Mouse (Mus musculus): ENCODE measurements around the gene Cnih4. TPM values are rescaled to one million over a fixed set of nuclear protein-coding genes. Genes with fewer than 3 reads are reported as not detected.
A peak's percentile ranks its signal among the peaks of the same experiment; 100 is the strongest.

Cnih4 gene
- polyA plus RNA-seq (2012; fragmentation: generic; extraction: Trizol) = 56.8 TPM

DNA sequence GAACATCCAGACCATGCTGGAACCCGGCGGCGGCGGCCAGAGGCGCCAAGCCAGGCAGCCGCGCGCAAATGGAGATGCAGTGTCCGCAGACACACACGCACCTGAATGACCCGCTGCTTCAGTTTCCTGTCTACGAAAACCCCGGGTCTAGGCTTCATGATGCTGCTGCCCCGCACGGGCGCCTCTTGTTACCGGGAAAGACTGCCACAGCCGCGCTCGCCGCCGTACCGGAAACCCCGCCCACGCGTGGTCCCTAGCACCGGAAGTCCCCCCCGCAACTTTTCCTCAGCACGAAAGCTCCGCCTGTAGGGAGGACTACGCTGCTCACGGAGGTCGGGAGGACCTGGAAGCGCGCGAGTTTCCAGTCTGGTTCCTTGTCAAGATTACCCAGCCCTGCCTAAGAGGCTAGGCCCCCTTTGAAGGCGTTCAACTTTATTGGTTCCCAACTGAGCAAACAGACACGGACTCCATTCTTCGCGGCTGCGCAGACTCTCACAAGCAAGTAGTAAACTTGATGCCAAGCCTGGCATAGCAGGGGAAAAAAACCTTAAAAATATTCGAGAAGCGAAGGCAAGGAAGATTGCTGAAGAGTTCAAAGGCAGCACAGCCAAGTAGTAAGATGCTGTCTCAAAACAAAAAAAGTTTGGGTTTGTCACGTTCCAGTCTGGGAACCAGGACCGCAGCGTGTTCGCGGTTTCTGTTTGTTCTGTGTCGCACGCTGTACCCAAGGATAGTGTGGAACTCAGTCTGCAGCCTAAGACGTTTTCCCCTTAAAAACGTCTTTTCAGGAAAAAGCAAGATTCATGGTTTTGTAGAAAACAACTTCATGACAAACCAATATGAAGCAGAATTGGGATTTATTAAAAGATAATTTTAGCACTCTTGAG, at the start of gene Cnih4, which contains the start of gene Nvl:
TSS of gene Cnih4 (plus strand) at position 744 of the 887 bp plus-strand sequence.
TSS of gene Nvl (minus strand) at position 255 of the 887 bp plus-strand sequence.
- Histone ChIP-seq H3ac (ENCODE audit: control insufficient read depth, insufficient read length) (peak within 1 kb of the TSS; percentile 29), H3K4me2 (ENCODE audit: low read depth) (peak within 1 kb of the TSS; percentile 95), H3K79me2 (ENCODE audit: control insufficient read depth, insufficient read depth) (peaks cover 34% of the 10 kb centered on the region), H3K27me3 (ENCODE audit: control insufficient read depth, insufficient read depth, insufficient read length) (no peaks in the 10 kb centered on the region), H3K4me3 (peak within 1 kb of the TSS; percentile 78), H3K36me3 (ENCODE audit: control insufficient read depth, insufficient read depth) (peaks cover 21% of the 10 kb centered on the region)
- TF ChIP-seq TCF12 (IDR thresholded peaks at IDR 0.05; ENCODE audit: insufficient read depth, poor library complexity, severe bottlenecking) = no peak
- no peak for TF ChIP-seq MYOD1 (IDR thresholded peaks at IDR 0.05; ENCODE audit: control insufficient read depth in 1 of 3, insufficient read length in 2 of 3, low read depth in 2 of 3)
- TF ChIP-seq CEBPB (IDR thresholded peaks at IDR 0.05; ENCODE audit: insufficient read depth, poor library complexity, severe bottlenecking) = no peak
- peak in 1 of 3 experiments; percentile 32 for TF ChIP-seq MYOG (IDR thresholded peaks at IDR 0.05; ENCODE audit: control insufficient read depth in 1 of 3, insufficient read depth in 1 of 3, insufficient read length in 2 of 3, low read depth in 2 of 3)
- peak; percentile 63 for TF ChIP-seq E2F4 (IDR thresholded peaks at IDR 0.05; ENCODE audit: insufficient read depth)
- TF ChIP-seq USF1 (IDR thresholded peaks at IDR 0.05; ENCODE audit: low read depth) = peak; percentile 14
- peak; percentile 70 for TF ChIP-seq POLR2AphosphoS2 (IDR thresholded peaks at IDR 0.05; ENCODE audit: insufficient read length, low read depth)
- peak; percentile 51 for TF ChIP-seq MAX (IDR thresholded peaks at IDR 0.05; ENCODE audit: low read depth)
- no peak for TF ChIP-seq SRF (IDR thresholded peaks at IDR 0.05; ENCODE audit: control insufficient read depth, insufficient read length, low read depth)
- no peak for TF ChIP-seq TCF3 (IDR thresholded peaks at IDR 0.05; ENCODE audit: insufficient read length, low read depth)
- TF ChIP-seq POLR2A (IDR thresholded peaks at IDR 0.05; ENCODE audit: insufficient read length, low read depth) = peak; percentile 67
- no peak for TF ChIP-seq REST (IDR thresholded peaks at IDR 0.05; ENCODE audit: insufficient read depth, insufficient read length)

DNA sequence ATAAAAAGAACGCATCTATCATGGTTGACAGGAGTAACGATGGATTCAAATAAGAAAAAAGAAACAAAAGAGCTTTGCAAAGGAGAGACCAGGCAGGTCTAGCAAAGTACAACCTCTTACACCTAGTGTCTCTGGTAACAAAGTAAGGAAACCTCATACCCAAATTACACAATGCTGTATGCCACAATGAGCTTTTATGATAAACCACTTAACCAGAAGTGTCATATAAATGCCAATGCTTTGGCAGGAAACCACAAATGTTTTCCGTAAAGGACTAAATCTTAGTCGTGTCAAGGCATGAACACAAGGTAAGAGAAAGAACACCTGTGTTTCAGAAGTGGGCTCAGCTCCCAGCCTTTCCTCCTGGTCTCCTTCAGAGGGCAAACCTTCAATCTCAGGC, 27.4 kb upstream of the Cnih4 start:
- TF ChIP-seq TCF12 (IDR thresholded peaks at IDR 0.05; ENCODE audit: insufficient read depth, poor library complexity, severe bottlenecking) (no peak), USF1 (IDR thresholded peaks at IDR 0.05; ENCODE audit: low read depth) (no peak), POLR2A (IDR thresholded peaks at IDR 0.05; ENCODE audit: insufficient read length, low read depth) (no peak), MAX (IDR thresholded peaks at IDR 0.05; ENCODE audit: low read depth) (no peak), CEBPB (IDR thresholded peaks at IDR 0.05; ENCODE audit: insufficient read depth, poor library complexity, severe bottlenecking) (no peak), POLR2AphosphoS2 (IDR thresholded peaks at IDR 0.05; ENCODE audit: insufficient read length, low read depth) (no peak), MYOG (IDR thresholded peaks at IDR 0.05; ENCODE audit: control insufficient read depth in 1 of 3, insufficient read depth in 1 of 3, insufficient read length in 2 of 3, low read depth in 2 of 3) (no peak)
- no peak overlapping the region for H3K4me2 ChIP-seq (ENCODE audit: low read depth)
- no peak overlapping the region for H3K4me3 ChIP-seq
- H3ac ChIP-seq (ENCODE audit: control insufficient read depth, insufficient read length) = no peak overlapping the region
- no peaks in the 10 kb centered on the region for H3K27me3 ChIP-seq (ENCODE audit: control insufficient read depth, insufficient read depth, insufficient read length)
- peaks cover 62% of the 10 kb centered on the region for H3K36me3 ChIP-seq (ENCODE audit: control insufficient read depth, insufficient read depth)
- no peaks in the 10 kb centered on the region for H3K79me2 ChIP-seq (ENCODE audit: control insufficient read depth, insufficient read depth)

DNA sequence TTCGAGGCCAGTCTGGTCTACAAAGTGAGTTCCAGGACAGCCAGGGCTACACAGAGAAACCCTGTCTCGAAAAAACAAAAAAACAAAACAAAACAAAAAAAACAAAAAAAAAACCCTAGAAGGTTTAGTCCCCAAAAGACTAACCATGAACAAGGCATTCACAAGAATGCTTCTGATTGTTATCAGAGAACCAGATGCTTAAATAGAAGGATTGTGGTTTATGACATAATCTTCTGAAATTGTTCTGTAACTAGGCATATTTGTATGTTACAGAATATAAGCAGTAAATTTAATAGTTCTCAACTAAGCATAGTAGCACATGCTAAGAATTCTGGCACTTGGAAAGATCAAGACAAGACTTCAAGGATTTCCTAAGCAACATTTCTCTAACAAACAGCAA, 20.3 kb upstream of the Cnih4 start:
- H3ac ChIP-seq (ENCODE audit: control insufficient read depth, insufficient read length) = no peak overlapping the region
- no peak for TF ChIP-seq POLR2AphosphoS2 (IDR thresholded peaks at IDR 0.05; ENCODE audit: insufficient read length, low read depth)
- H3K36me3 ChIP-seq (ENCODE audit: control insufficient read depth, insufficient read depth) = peaks cover 61% of the 10 kb centered on the region
- no peak overlapping the region for H3K4me3 ChIP-seq
- no peaks in the 10 kb centered on the region for H3K27me3 ChIP-seq (ENCODE audit: control insufficient read depth, insufficient read depth, insufficient read length)
- H3K79me2 ChIP-seq (ENCODE audit: control insufficient read depth, insufficient read depth) = no peaks in the 10 kb centered on the region
- no peak overlapping the region for H3K4me2 ChIP-seq (ENCODE audit: low read depth)

DNA sequence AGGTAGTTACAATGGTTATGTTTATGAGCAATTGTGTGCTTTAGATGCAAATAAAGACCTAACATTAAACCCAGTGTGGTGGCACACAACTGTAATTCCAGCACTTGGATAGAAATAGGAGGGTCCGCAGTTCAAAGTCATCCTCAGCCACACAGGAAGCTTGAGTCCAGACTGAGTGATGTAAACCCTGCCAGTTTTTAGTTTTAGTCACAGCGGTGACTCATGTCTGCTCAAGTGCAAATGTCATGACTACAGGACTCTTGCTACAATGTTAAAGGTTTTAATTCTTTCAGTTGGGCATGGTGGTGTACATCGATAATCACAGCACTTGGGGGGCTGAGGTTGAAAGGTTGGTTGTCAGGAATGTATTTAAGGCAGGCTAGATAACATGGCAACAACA, 18.6 kb upstream of the Cnih4 start:
- no peak overlapping the region for H3K4me3 ChIP-seq
- no peak overlapping the region for H3K4me2 ChIP-seq (ENCODE audit: low read depth)
- peaks cover 59% of the 10 kb centered on the region for H3K36me3 ChIP-seq (ENCODE audit: control insufficient read depth, insufficient read depth)
- H3ac ChIP-seq (ENCODE audit: control insufficient read depth, insufficient read length) = no peak overlapping the region
- no peaks in the 10 kb centered on the region for H3K27me3 ChIP-seq (ENCODE audit: control insufficient read depth, insufficient read depth, insufficient read length)
- H3K79me2 ChIP-seq (ENCODE audit: control insufficient read depth, insufficient read depth) = no peaks in the 10 kb centered on the region
- no peak for TF ChIP-seq MYOD1 (IDR thresholded peaks at IDR 0.05; ENCODE audit: control insufficient read depth in 1 of 3, insufficient read length in 2 of 3, low read depth in 2 of 3)
- no peak for TF ChIP-seq POLR2A (IDR thresholded peaks at IDR 0.05; ENCODE audit: insufficient read length, low read depth)
- no peak for TF ChIP-seq SRF (IDR thresholded peaks at IDR 0.05; ENCODE audit: control insufficient read depth, insufficient read length, low read depth)
- no peak for TF ChIP-seq MYOG (IDR thresholded peaks at IDR 0.05; ENCODE audit: control insufficient read depth in 1 of 3, insufficient read depth in 1 of 3, insufficient read length in 2 of 3, low read depth in 2 of 3)
- TF ChIP-seq E2F4 (IDR thresholded peaks at IDR 0.05; ENCODE audit: insufficient read depth) = no peak
- TF ChIP-seq MAX (IDR thresholded peaks at IDR 0.05; ENCODE audit: low read depth) = no peak
- TF ChIP-seq CEBPB (IDR thresholded peaks at IDR 0.05; ENCODE audit: insufficient read depth, poor library complexity, severe bottlenecking) = no peak
- no peak for TF ChIP-seq REST (IDR thresholded peaks at IDR 0.05; ENCODE audit: insufficient read depth, insufficient read length)
- no peak for TF ChIP-seq USF1 (IDR thresholded peaks at IDR 0.05; ENCODE audit: low read depth)
- TF ChIP-seq TCF3 (IDR thresholded peaks at IDR 0.05; ENCODE audit: insufficient read length, low read depth) = no peak
- TF ChIP-seq POLR2AphosphoS2 (IDR thresholded peaks at IDR 0.05; ENCODE audit: insufficient read length, low read depth) = no peak
- TF ChIP-seq TCF12 (IDR thresholded peaks at IDR 0.05; ENCODE audit: insufficient read depth, poor library complexity, severe bottlenecking) = no peak

- peaks cover 59% of the 10 kb centered on the region for H3K36me3 ChIP-seq (ENCODE audit: control insufficient read depth, insufficient read depth)
- H3K27me3 ChIP-seq (ENCODE audit: control insufficient read depth, insufficient read depth, insufficient read length) = no peaks in the 10 kb centered on the region
- no peak overlapping the region for H3K4me2 ChIP-seq (ENCODE audit: low read depth)
- no peak overlapping the region for H3K4me3 ChIP-seq
- no peak overlapping the region for H3ac ChIP-seq (ENCODE audit: control insufficient read depth, insufficient read length)
- no peaks in the 10 kb centered on the region for H3K79me2 ChIP-seq (ENCODE audit: control insufficient read depth, insufficient read depth)
- TF ChIP-seq TCF3 (IDR thresholded peaks at IDR 0.05; ENCODE audit: insufficient read length, low read depth) (no peak), MYOG (IDR thresholded peaks at IDR 0.05; ENCODE audit: control insufficient read depth in 1 of 3, insufficient read depth in 1 of 3, insufficient read length in 2 of 3, low read depth in 2 of 3) (no peak), MYOD1 (IDR thresholded peaks at IDR 0.05; ENCODE audit: control insufficient read depth in 1 of 3, insufficient read length in 2 of 3, low read depth in 2 of 3) (no peak), CEBPB (IDR thresholded peaks at IDR 0.05; ENCODE audit: insufficient read depth, poor library complexity, severe bottlenecking) (no peak), POLR2A (IDR thresholded peaks at IDR 0.05; ENCODE audit: insufficient read length, low read depth) (no peak), TCF12 (IDR thresholded peaks at IDR 0.05; ENCODE audit: insufficient read depth, poor library complexity, severe bottlenecking) (no peak), USF1 (IDR thresholded peaks at IDR 0.05; ENCODE audit: low read depth) (no peak), E2F4 (IDR thresholded peaks at IDR 0.05; ENCODE audit: insufficient read depth) (no peak), MAX (IDR thresholded peaks at IDR 0.05; ENCODE audit: low read depth) (no peak), REST (IDR thresholded peaks at IDR 0.05; ENCODE audit: insufficient read depth, insufficient read length) (no peak), SRF (IDR thresholded peaks at IDR 0.05; ENCODE audit: control insufficient read depth, insufficient read length, low read depth) (no peak), POLR2AphosphoS2 (IDR thresholded peaks at IDR 0.05; ENCODE audit: insufficient read length, low read depth) (no peak)
Observed at GRCm38 (mm10) chr1:181126766-181127165, 17.7 kb upstream of the Cnih4 start.

All from myocyte (in vitro differentiated cells).